Mouse (Mus musculus): ENCODE data around the gene Col11a2. TPM values are rescaled to one million over a fixed set of nuclear protein-coding genes. Genes with fewer than 3 reads are reported as not detected.

Gene Col11a2
- polyA plus RNA-seq, 1 experiment from 2014 or later: 2.2 TPM

DNA sequence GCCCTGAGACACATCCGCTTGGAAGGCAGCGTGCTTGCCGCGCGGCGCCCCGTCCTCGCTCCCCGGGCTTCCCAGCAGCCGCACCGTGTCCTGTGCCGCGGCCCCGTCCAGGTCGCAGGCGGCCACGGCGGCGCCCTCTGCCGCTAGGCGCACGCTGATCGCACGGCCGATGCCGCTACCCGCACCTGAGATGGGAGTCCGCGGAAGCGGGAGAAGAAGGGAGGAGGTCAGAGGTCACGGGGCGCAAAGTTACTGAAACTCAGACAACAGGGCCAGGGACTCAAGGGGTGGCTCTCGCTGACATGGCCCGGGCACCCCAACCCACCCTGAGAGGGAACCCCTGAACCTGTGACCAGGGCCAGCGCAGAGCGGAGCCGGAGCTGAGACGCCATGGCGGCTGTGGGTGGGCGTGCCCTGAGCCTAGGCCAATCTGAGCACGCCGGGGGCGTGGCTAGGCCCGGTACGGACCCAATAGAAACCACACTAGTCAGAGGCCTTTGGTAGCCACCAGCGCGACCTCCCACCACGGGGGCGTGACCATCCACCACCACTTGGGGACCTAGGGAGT is 11.5 kb upstream of the Col11a2 start, which contains the start of gene H2-Ke6:
Gene H2-Ke6 (minus strand): TSS at position 405 of the 568 bp plus-strand sequence.
- Histone ChIP-seq H3K4me2 (peak within 1 kb of the TSS; percentile 94), H3K27ac (peak within 1 kb of the TSS; percentile 86), H3K4me3 (replicated peaks) (peak within 1 kb of the TSS; percentile 90), H3K4me1 (peaks cover 66% of the 10 kb centered on the region), H3K27me3 (no peaks in the 10 kb centered on the region), H3K9me3 (replicated peaks) (no peaks in the 10 kb centered on the region), H3K36me3 (peaks cover 28% of the 10 kb centered on the region), H3K9ac (peak within 1 kb of the TSS; percentile 77)
- peak; percentile 80 for ATAC-seq (replicated peaks; ENCODE audit: low FRiP score)
- under 1% methylated on average over 49 of the region's 49 CpGs for WGBS

DNA sequence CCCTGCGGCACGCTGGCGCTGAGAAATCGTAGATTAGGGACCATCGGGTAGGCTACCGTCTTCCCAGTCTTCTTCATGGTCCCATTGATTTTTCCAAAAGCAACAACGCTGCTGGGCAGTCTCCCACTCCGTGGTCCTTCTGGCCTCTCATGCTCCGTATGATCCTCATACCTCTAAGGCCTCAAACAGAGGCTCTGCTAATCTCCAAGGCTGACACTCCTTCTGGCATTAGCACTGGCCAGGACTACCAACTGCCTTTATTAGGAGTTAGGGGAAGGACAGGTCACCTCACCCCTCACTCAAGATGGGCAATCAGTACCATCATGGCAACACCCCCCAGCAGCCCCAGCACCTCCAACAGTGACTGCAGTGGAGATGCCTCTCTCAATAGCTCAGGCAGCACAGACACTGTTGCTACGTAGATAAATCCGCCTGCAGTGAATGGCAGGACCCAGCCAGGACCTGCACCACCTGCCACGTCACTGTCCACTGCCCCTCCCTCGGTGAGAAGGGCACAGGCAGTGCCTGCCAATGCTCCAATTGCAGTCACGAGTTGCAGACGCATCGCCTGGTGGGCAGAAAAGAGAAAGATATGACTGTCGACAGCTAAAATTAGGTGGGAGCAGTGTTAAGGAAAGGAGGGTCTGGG is 10.6 kb upstream of the Col11a2 start:
- Histone ChIP-seq H3K4me2 (peak overlapping the region; percentile 94), H3K4me3 (replicated peaks) (peak overlapping the region; percentile 90), H3K27ac (peak overlapping the region; percentile 86), H3K27me3 (no peaks in the 10 kb centered on the region), H3K36me3 (peaks cover 23% of the 10 kb centered on the region), H3K4me1 (peaks cover 74% of the 10 kb centered on the region), H3K9me3 (replicated peaks) (no peaks in the 10 kb centered on the region), H3K9ac (no peak overlapping the region)
- ATAC-seq (replicated peaks; ENCODE audit: low FRiP score): no peak
- 76% methylated on average over 17 of the region's 17 CpGs for WGBS

DNA sequence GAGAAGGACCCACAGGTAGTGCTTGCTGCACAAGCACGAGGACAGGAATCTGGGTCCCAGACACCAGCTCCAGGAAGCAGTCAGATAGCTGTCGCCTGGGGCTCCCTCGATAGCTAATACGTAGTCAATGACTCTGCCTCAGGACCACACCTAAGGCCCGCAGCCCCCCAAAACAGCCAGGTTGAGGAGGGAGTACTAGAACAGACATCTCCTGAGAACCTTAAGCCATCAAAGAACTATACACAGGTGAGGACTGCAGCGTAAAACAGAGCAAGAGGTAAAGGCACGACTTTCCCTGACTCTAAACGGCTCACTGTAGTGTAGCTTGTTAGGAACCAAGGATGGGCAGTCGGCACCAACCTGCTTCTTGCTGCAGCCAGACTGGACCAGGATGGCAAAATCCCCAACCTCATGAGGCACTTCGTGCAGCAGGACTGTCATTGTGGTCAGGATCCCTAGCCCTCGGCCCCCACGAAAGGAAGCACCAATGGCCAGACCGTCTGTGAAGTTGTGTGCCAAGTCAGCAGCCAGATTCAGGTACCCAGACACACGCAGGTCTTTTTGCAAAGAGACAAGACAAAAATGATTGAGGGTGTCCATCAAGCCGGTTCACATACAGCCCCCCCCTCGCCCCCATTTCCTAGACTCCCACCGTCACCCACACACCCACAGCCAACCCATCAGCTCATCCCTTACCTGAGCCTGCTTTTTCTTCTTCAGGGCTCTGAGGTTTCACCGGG is 9.9 kb upstream of the Col11a2 start:
- Histone ChIP-seq H3K4me2 (peak overlapping the region; percentile 81), H3K36me3 (peaks cover 28% of the 10 kb centered on the region), H3K9me3 (replicated peaks) (no peaks in the 10 kb centered on the region), H3K27ac (peak overlapping the region; percentile 99), H3K9ac (peak overlapping the region; percentile 92; the same call in 1 of the 2 replicates), H3K27me3 (no peaks in the 10 kb centered on the region), H3K4me3 (replicated peaks) (peak overlapping the region; percentile 75), H3K4me1 (peaks cover 70% of the 10 kb centered on the region)
- WGBS: 88% methylated on average over 18 of the region's 18 CpGs
- ATAC-seq (replicated peaks; ENCODE audit: low FRiP score): no peak

DNA sequence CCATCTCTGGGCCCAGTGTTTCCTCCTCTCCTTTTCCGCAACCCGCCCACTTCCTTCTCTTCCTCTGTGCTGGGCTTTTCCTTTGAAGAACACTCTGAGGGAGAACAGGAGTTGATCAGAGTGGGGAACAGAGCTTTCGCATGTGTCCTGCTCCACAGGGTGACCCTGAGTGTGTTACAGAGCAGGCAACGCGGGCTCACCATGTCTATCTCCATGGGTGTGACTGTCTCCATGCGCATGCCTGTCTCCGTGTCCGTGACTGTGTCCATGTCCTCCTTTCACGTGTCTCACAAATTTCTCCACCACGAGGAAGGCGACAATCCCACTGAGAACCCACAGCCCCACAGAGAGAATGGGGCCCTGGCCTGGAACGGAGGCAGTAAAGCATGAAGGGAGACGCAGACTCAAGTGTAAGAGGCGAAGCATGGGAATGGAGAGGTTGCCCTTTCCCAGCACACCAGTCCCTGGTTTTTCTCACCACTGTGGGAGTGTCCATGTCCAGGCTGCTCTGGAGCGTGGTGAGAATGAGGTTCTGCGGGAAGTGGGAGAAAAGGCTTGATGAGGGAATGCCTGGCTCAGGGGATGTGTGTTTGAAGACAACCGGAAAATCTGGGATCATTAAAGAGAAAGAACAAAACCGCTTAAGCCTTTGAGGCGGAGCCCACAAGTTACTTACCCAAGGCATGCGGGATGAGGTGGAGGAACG is 9.2 kb upstream of the Col11a2 start:
- Histone ChIP-seq H3K4me1 (peaks cover 68% of the 10 kb centered on the region), H3K9me3 (replicated peaks) (no peaks in the 10 kb centered on the region), H3K36me3 (peaks cover 33% of the 10 kb centered on the region), H3K9ac (peak overlapping the region; percentile 92), H3K27me3 (no peaks in the 10 kb centered on the region), H3K4me3 (replicated peaks) (peak overlapping the region; percentile 75), H3K4me2 (peak overlapping the region; percentile 81), H3K27ac (peak overlapping the region; percentile 99)
- WGBS: 64% methylated on average over 21 of the region's 21 CpGs
- no peak for ATAC-seq (replicated peaks; ENCODE audit: low FRiP score)

DNA sequence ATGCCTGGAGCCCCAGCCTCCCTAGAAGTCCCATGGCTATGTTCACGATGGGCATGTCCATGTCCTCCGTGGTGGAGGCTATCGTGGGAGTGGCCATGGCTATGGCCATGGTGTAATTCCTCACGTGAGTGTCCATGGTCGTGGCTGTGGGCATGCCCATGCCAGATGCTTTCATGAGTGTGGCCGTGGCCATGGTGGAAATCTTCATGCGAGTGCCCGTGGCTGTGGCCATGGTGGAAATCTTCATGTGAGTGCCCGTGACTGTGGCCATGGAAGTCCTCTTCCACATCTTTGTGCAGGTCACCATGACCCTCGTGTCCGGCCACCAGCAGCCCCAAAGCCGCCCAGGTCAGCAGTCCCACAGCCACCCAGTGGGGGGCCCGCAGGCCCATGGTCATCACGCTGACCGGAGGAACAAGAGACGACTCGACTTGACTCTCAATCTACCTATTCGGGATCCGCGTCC is 8.3 kb upstream of the Col11a2 start:
- peak overlapping the region; percentile 81 for H3K4me2 ChIP-seq
- H3K36me3 ChIP-seq: peaks cover 41% of the 10 kb centered on the region
- no peaks in the 10 kb centered on the region for H3K9me3 ChIP-seq (replicated peaks)
- 4% methylated on average over 20 of the region's 20 CpGs for WGBS
- peaks cover 59% of the 10 kb centered on the region for H3K4me1 ChIP-seq
- H3K4me3 ChIP-seq (replicated peaks): peak overlapping the region; percentile 75
- peak; percentile 2; the same call in 1 of the 2 replicates for ATAC-seq (replicated peaks; ENCODE audit: low FRiP score)
- H3K9ac ChIP-seq: peak overlapping the region; percentile 92
- peak overlapping the region; percentile 99 for H3K27ac ChIP-seq
- H3K27me3 ChIP-seq: no peaks in the 10 kb centered on the region

DNA sequence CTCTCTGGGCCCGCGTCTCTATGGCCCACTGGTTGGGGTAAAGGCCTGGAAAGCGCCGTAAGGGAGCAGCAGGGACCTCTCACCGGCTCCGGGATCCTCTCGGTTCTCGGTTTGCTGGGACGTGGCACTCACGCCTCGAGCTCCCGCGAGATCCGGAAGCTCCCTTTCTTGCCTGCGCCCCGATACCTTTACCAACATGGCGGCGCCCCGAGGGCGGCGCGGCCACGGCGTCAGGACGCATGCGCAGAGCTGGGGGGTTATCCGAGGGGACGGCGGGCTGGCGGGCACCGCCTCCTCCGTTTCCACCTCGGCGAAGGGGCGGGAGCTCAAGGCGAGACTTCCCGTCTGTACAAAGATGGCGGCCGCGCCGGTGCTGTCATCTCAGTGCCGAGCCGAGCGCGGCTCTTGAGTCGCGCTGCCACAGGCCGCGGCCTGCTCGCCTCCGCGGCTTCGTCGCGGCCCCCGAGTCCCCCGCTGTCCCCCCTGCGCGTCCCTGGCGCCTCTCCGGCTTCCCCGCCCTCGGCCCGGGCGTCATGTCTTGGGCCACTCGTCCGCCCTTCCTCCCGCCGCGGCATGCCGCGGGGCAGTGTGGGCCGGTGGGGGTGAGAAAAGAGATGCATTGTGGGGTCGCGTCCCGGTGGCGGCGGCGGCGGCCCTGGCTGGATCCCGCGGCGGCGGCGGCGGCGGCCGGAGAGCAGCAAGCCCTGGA is 7.6 kb upstream of the Col11a2 start, which contains the start of the genes Slc39a7 and Rxrb:
Gene Slc39a7 (minus strand): TSS at position 218 of the 709 bp plus-strand sequence.
Gene Rxrb (plus strand): TSS at position 348 of the 709 bp plus-strand sequence.
- peaks cover 52% of the 10 kb centered on the region for H3K4me1 ChIP-seq
- under 1% methylated on average over 88 of the region's 88 CpGs for WGBS
- peaks cover 48% of the 10 kb centered on the region for H3K36me3 ChIP-seq
- H3K27ac ChIP-seq: peak within 1 kb of the TSS; percentile 99
- H3K4me2 ChIP-seq: peak within 1 kb of the TSS; percentile 81
- peak; percentile 78 for ATAC-seq (replicated peaks; ENCODE audit: low FRiP score)
- H3K9ac ChIP-seq: peak within 1 kb of the TSS; percentile 92
- H3K4me3 ChIP-seq (replicated peaks): peak within 1 kb of the TSS; percentile 75
- no peaks in the 10 kb centered on the region for H3K9me3 ChIP-seq (replicated peaks)
- no peaks in the 10 kb centered on the region for H3K27me3 ChIP-seq

DNA sequence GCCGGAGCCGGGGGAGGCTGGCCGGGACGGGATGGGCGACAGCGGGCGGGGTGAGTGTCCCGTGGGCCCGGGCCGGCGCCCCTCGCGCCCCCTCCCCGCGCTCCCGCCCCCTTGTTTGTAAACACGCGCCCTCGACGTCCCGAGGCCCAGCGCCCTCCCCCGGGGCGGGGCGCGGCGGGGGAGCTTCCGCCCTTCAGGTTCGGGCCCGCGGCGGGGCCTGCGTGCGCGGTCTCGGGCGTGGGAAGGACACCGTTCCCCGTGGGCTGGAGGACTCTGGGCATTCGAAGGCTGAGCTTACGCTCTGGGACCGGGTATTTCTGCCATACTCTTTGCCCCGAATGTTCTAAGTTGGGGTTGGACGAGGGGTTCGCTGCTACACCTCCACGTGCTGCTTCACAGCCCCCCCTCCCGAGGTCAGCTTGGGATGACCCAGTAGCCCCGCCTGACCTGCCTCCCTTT is 7.0 kb upstream of the Col11a2 start:
- ATAC-seq (replicated peaks; ENCODE audit: low FRiP score): 0 out of 2 replicates have a peak, but pooled peaks have one; percentile 3
- H3K4me2 ChIP-seq: peak overlapping the region; percentile 74
- H3K27me3 ChIP-seq: no peaks in the 10 kb centered on the region
- H3K4me1 ChIP-seq: peaks cover 46% of the 10 kb centered on the region
- H3K4me3 ChIP-seq (replicated peaks): peak overlapping the region; percentile 75
- H3K36me3 ChIP-seq: peaks cover 54% of the 10 kb centered on the region
- H3K9ac ChIP-seq: peak overlapping the region; percentile 92
- H3K27ac ChIP-seq: peak overlapping the region; percentile 99
- WGBS: under 1% methylated on average over 36 of the region's 48 CpGs
- H3K9me3 ChIP-seq (replicated peaks): no peaks in the 10 kb centered on the region

DNA sequence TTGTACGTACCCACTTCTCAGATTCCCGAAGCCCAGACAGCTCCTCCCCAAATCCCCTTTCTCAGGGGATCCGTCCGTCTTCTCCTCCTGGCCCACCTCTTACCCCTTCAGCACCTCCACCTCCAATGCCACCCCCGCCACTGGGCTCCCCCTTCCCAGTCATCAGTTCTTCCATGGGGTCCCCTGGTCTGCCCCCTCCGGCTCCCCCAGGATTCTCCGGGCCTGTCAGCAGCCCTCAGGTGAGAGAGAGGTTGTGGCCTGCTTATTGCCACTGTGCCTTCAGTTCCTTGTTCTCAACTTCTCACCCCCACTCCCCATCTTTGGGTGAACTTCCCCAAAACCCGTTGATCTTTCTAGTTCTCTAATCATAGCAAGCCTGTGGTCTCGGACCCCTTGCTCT is 6.4 kb upstream of the Col11a2 start:
- H3K27ac ChIP-seq: peak overlapping the region; percentile 99; the same call in 1 of the 2 replicates
- H3K9ac ChIP-seq: peak overlapping the region; percentile 92
- H3K4me1 ChIP-seq: peaks cover 42% of the 10 kb centered on the region
- H3K4me2 ChIP-seq: peak overlapping the region; percentile 74
- ATAC-seq (replicated peaks; ENCODE audit: low FRiP score): no peak
- H3K27me3 ChIP-seq: peaks cover 6% of the 10 kb centered on the region; the same call in 1 of the 2 replicates
- H3K36me3 ChIP-seq: peaks cover 60% of the 10 kb centered on the region
- 43% methylated on average over 9 of the region's 9 CpGs for WGBS
- no peaks in the 10 kb centered on the region for H3K9me3 ChIP-seq (replicated peaks)
- H3K4me3 ChIP-seq (replicated peaks): peak overlapping the region; percentile 75

DNA sequence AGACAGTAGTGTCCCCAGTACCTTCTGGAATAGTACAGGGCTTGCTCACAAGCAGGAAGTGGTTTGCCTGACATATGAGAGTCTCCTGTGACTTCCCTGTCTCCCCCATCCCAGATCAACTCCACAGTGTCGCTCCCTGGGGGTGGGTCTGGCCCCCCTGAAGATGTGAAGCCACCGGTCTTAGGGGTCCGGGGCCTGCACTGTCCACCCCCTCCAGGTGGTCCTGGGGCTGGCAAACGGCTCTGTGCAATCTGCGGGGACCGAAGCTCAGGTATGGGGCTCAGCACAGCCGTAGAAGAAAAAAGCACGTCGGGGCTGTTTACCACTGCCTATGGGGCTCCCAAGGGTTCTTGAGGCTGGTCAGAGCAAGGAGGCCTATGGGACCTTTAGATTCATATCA is 5.8 kb upstream of the Col11a2 start:
- peaks cover 42% of the 10 kb centered on the region for H3K4me1 ChIP-seq
- H3K27ac ChIP-seq: 0 out of 2 replicates have a peak overlapping the region, but pooled peaks have one; percentile 99
- ATAC-seq (replicated peaks; ENCODE audit: low FRiP score): no peak
- no peaks in the 10 kb centered on the region for H3K9me3 ChIP-seq (replicated peaks)
- peak overlapping the region; percentile 74 for H3K4me2 ChIP-seq
- peaks cover 9% of the 10 kb centered on the region; the same call in 1 of the 2 replicates for H3K27me3 ChIP-seq
- 91% methylated on average over 9 of the region's 9 CpGs for WGBS
- peaks cover 61% of the 10 kb centered on the region for H3K36me3 ChIP-seq
- peak overlapping the region; percentile 75 for H3K4me3 ChIP-seq (replicated peaks)
- H3K9ac ChIP-seq: no peak overlapping the region

DNA sequence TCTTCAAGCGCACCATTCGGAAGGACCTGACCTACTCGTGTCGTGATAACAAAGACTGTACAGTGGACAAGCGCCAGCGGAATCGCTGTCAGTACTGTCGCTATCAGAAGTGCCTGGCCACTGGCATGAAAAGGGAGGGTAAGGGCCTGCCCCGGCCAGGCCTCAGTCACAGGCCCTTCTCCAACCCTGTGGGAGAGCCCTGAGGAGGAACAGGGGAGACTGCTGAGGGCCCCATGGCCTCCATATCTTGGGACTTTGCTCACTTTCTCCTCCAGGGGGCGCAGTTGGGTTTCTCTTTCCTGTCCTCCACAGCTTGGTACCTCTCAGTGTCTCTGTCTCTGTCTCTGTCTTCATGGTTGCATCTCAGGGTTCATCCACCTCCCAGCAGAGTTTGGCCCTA is 5.2 kb upstream of the Col11a2 start:
- Histone ChIP-seq H3K4me1 (peaks cover 42% of the 10 kb centered on the region), H3K27ac (no peak overlapping the region), H3K4me2 (no peak overlapping the region), H3K36me3 (peaks cover 55% of the 10 kb centered on the region), H3K9me3 (replicated peaks) (no peaks in the 10 kb centered on the region), H3K4me3 (replicated peaks) (no peak overlapping the region), H3K9ac (no peak overlapping the region), H3K27me3 (peaks cover 14% of the 10 kb centered on the region)
- no peak for ATAC-seq (replicated peaks; ENCODE audit: low FRiP score)
- 80% methylated on average over 10 of the region's 10 CpGs for WGBS

DNA sequence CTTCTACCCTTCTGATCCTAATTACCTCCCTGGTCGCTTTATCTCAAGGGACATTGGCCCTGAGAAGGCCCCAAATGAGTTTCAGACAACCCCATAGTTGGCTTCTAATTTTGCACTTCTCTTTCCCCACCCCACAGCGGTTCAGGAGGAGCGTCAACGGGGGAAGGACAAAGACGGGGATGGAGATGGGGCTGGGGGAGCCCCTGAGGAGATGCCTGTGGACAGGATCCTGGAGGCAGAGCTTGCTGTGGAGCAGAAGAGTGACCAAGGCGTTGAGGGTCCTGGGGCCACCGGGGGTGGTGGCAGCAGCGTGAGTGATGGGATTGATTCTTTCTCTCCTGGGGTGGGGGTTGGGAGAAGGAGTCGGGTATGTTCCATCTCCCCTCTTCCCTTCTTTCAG is 3.7 kb upstream of the Col11a2 start:
- peaks cover 41% of the 10 kb centered on the region for H3K4me1 ChIP-seq
- peaks cover 27% of the 10 kb centered on the region for H3K27me3 ChIP-seq
- H3K9ac ChIP-seq: no peak overlapping the region
- no peak for ATAC-seq (replicated peaks; ENCODE audit: low FRiP score)
- no peak overlapping the region for H3K4me3 ChIP-seq (replicated peaks)
- WGBS: 90% methylated on average over 9 of the region's 9 CpGs
- H3K27ac ChIP-seq: no peak overlapping the region
- peaks cover 41% of the 10 kb centered on the region for H3K36me3 ChIP-seq
- no peaks in the 10 kb centered on the region for H3K9me3 ChIP-seq (replicated peaks)
- no peak overlapping the region for H3K4me2 ChIP-seq
